Mouse (Mus musculus): ENCODE measurements around the gene Irf2bp2.

GRCm38 (mm10) chr8:126571065-126571660 is 22.6 kb downstream of the Irf2bp2 start:
- TF ChIP-seq CTCF (IDR thresholded peaks at IDR 0.05; ENCODE audit: insufficient read depth, low read depth, low read length): no peak
- no peak for TF ChIP-seq POLR2A (IDR thresholded peaks at IDR 0.05; ENCODE audit: insufficient read depth, low read depth, low read length)

All from olfactory bulb, adult 2 months (tissue).